Mouse (Mus musculus) gastrocnemius, postnatal 14 days (tissue): ENCODE data around the gene Cdcp2. TPM values are rescaled to one million over a fixed set of nuclear protein-coding genes. Genes with fewer than 3 reads are reported as not detected.

Source experiments
- total RNA-seq, 2 experiments: library from RNA; stranded (reverse); gene quantifications; 2 replicates each; pipeline ENCODE4 v1.2.3; 2021

Cdcp2 gene
- total RNA-seq, 2 experiments from 2014 or later, result not detected

Other genes with a start within 250 kb of the Cdcp2 start
- gene Ssbp3, start 186.2 kb upstream of the Cdcp2 start, total RNA-seq, result 10 to 100 TPM; 23.4 to 27.9 TPM
- gene Mrpl37, start 30.0 kb upstream of the Cdcp2 start, total RNA-seq, result 10 to 100 TPM; 75.8 to 84.3 TPM
- gene Cyb5rl, start 29.9 kb upstream of the Cdcp2 start, total RNA-seq, result 10 to 100 TPM; 16.2 to 17.1 TPM
- 10 to 100 TPM; 89.6 to 98.8 TPM for gene Tmem59, start 81.5 kb downstream of the Cdcp2 start, total RNA-seq
- 10 to 100 TPM; 11.6 to 14.1 TPM for gene Tceanc2, start 82.2 kb downstream of the Cdcp2 start, total RNA-seq
- not detected for gene Ldlrad1, start 112.3 kb downstream of the Cdcp2 start, total RNA-seq
- gene Lrrc42, start 156.6 kb downstream of the Cdcp2 start, total RNA-seq, result 10 to 100 TPM; 12.6 to 14.7 TPM
- 10 to 100 TPM; 13.7 to 14.1 TPM for gene Hspb11, start 156.7 kb downstream of the Cdcp2 start, total RNA-seq
- not detected for gene Dio1, start 210.3 kb downstream of the Cdcp2 start, total RNA-seq
- gene Yipf1, start 217.5 kb downstream of the Cdcp2 start, total RNA-seq, result 10 to 100 TPM; 12.0 to 12.7 TPM